Mouse (Mus musculus) embryonic facial prominence, embryonic 14.5 days (tissue): ENCODE measurements around the gene Vamp1. TPM values are rescaled to one million over a fixed set of nuclear protein-coding genes. Genes with fewer than 3 reads are reported as not detected.

ENCODE experiments used
- ATAC-seq: fragments of 200-750 bp; cut with Nextera tagmentation; 2 replicates; pipeline ENCODE4 v1.8.0; 2017; ENCODE audit warnings: low read depth, moderate number of reproducible peaks, moderate TSS enrichment
- DNase-seq: peaks from one replicate; pipeline ENCODE4 v3.0.0-alpha.2; 2015; ENCODE audit warnings: low spot score
- H3K27ac ChIP-seq: fragments of 300-500 bp; sonication (generic); replicated peaks from 2 replicates; pipeline ENCODE4 v1.5.1; 2014; ENCODE audit warnings: low read depth, mild to moderate bottlenecking, low read length, moderate library complexity
- H3K27me3 ChIP-seq: fragments of 300-500 bp; sonication (generic); replicated peaks from 2 replicates; pipeline ENCODE4 v1.6.1; 2014; ENCODE audit warnings: low read length; ENCODE audit not compliant: control insufficient read depth, insufficient read depth
- H3K36me3 ChIP-seq: fragments of 300-500 bp; sonication (generic); 2 replicates; pipeline ENCODE4 v1.6.1; 2014; ENCODE audit warnings: low read length, mixed read lengths; ENCODE audit not compliant: control insufficient read depth, insufficient read depth
- H3K4me1 ChIP-seq: fragments of 300-500 bp; sonication (generic); 2 replicates; pipeline ENCODE4 v1.6.1; 2014; ENCODE audit warnings: antibody characterized with exemption, low read length; ENCODE audit not compliant: control insufficient read depth, insufficient read depth
- H3K4me2 ChIP-seq: fragments of 300-500 bp; sonication (generic); 2 replicates; pipeline ENCODE4 v1.6.1; 2014; ENCODE audit warnings: low read depth, mild to moderate bottlenecking, low read length, moderate library complexity, mixed read lengths
- H3K4me3 ChIP-seq: fragments of 300-500 bp; sonication (generic); 2 replicates; pipeline ENCODE4 v1.5.1; 2014; ENCODE audit warnings: low read depth, mild to moderate bottlenecking, low read length
- H3K9ac ChIP-seq: fragments of 300-500 bp; sonication (generic); 2 replicates; pipeline ENCODE4 v1.6.1; 2014; ENCODE audit warnings: low read depth, mild to moderate bottlenecking, low read length, moderate library complexity, mixed read lengths
- H3K9me3 ChIP-seq: fragments of 300-500 bp; sonication (generic); 2 replicates; pipeline ENCODE4 v1.6.1; 2016; ENCODE audit warnings: low read length; ENCODE audit not compliant: control insufficient read depth
- WGBS: fragments of 180-500 bp; shearing (Covaris S2); extraction: QIAGEN DNeasy Blood & Tissue Kit; methylation state at CpG from one replicate; pipeline ENCODE4 v1.1.7; 2014; 5-methylcytosine and 5-hydroxymethylcytosine counted together
- polyA plus RNA-seq: library from polyadenylated mRNA; unstranded; fragments of >200 nt; fragmentation: Nextera tagmentation; extraction: Ambion mirVana; gene quantifications from 2 replicates; pipeline ENCODE4 v1.2.1, GENCODE M21; 2014

The Vamp1 gene
- polyA plus RNA-seq, 1 experiment from 2014 or later = 2.7 TPM

DNA sequence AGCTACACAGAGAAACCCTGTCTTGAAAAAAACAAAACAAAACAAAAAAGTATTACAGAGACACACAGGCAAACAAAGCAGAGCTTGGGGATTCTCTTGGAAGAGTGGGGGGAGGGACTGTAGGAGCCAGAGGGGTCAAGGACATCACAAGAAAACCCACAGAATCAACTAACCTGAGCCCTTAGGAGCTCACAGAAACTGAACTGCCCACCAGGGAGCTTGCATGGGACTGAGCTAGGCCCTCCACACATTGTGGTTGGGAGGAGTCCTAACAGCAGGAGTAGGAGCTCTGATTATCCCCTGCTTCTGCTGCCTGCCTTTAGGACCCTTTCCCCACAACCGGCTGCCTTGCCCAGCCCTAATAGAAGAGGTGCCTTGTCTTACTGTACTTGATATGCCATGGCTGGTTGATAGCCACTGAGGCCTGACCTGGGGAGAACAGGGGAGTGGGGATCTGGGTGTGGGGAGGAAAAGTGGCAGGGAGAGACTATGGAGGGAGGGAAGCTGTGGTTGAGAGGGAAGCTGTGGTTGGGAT lies 19.7 kb upstream of the Vamp1 start:
- Histone ChIP-seq H3K9ac (no peak overlapping the region), H3K4me2 (no peak overlapping the region), H3K4me1 (peaks cover 9% of the 10 kb centered on the region), H3K4me3 (no peak overlapping the region), H3K9me3 (no peaks in the 10 kb centered on the region), H3K36me3 (peaks cover 22% of the 10 kb centered on the region), H3K27me3 (no peaks in the 10 kb centered on the region), H3K27ac (no peak overlapping the region)
- ATAC-seq (no peak), DNase-seq (no peak)
- 31% methylated on average over 1 of the region's 1 CpGs for WGBS

DNA sequence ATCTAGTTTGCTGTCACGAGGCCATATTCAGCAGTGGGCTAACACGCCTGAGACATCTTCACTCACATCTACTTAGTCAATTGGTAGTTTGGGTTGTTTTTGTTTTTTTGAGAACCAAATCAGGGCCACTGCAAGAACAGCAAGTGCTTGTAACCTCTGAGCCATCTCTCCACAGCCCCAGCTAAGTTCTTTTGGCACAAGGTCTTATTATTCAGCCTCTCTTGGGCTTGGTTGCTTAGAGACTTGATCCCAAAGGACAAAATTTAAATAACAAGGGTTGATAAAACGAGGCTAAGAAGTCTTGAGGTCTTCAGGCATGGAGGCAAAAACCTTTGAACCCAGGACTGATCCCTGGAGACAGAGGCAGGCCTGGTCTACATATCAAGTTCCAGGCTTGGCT lies 19.1 kb upstream of the Vamp1 start:
- Histone ChIP-seq H3K4me3 (no peak overlapping the region), H3K36me3 (peaks cover 22% of the 10 kb centered on the region), H3K9me3 (no peaks in the 10 kb centered on the region), H3K27me3 (no peaks in the 10 kb centered on the region), H3K4me1 (peaks cover 6% of the 10 kb centered on the region), H3K9ac (no peak overlapping the region), H3K4me2 (no peak overlapping the region), H3K27ac (no peak overlapping the region)
- peak; percentile 40 for DNase-seq
- WGBS = 46% methylated on average over 3 of the region's 3 CpGs
- no peak for ATAC-seq

DNA sequence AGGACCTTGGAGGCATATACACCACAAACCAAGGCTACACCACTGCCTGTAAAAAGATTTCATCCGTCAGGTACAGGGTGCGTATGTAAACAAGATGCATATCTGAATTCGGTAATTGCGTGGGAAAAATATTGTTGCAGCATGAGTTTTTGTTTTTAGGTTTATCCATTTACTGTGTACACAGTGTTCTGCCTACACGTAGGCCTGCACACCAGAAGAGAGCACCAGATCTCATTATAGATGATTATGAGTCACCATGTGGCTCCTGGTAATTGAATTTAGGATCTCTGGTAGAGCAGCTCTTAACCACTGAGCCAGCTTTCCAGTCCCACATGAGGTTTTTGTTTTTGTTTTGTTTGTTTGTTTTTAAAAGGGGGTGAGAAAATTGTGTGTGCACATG lies 18.2 kb upstream of the Vamp1 start:
- no peak overlapping the region for H3K9ac ChIP-seq
- no peak overlapping the region for H3K4me2 ChIP-seq
- H3K27me3 ChIP-seq = no peaks in the 10 kb centered on the region
- DNase-seq (no peak), ATAC-seq (no peak)
- no peaks in the 10 kb centered on the region for H3K9me3 ChIP-seq
- H3K4me3 ChIP-seq = no peak overlapping the region
- H3K27ac ChIP-seq = no peak overlapping the region; the same call in 1 of the 2 replicates
- H3K4me1 ChIP-seq = peaks cover 6% of the 10 kb centered on the region
- H3K36me3 ChIP-seq = peaks cover 22% of the 10 kb centered on the region
- 68% methylated on average over 5 of the region's 5 CpGs for WGBS

DNA sequence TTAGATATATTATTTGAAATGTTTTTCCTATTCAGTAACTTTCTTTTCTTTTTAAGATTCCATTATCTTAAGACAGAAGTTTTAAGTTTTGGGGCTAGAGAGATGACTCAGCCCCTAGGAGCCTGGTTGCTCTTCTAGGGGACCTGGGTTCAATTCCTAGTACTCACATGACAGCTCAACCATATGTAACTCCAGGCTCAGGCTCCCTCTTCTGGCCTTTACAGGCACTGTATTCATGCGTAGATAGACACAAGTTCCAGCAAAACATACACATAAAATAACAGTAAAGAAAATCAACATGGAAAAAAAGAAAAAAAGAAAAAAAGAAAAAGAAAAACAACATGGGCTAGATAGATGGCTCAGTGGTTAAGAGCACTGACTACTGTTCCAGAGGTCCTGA lies 4.9 kb upstream of the Vamp1 start:
- Histone ChIP-seq H3K4me2 (no peak overlapping the region), H3K27me3 (peaks cover 14% of the 10 kb centered on the region; the same call in 1 of the 2 replicates), H3K9me3 (no peaks in the 10 kb centered on the region), H3K36me3 (no peaks in the 10 kb centered on the region), H3K4me3 (no peak overlapping the region), H3K9ac (no peak overlapping the region), H3K4me1 (no peaks in the 10 kb centered on the region), H3K27ac (no peak overlapping the region)
- 89% methylated on average over 1 of the region's 1 CpGs for WGBS
- ATAC-seq = no peak
- DNase-seq = no peak

DNA sequence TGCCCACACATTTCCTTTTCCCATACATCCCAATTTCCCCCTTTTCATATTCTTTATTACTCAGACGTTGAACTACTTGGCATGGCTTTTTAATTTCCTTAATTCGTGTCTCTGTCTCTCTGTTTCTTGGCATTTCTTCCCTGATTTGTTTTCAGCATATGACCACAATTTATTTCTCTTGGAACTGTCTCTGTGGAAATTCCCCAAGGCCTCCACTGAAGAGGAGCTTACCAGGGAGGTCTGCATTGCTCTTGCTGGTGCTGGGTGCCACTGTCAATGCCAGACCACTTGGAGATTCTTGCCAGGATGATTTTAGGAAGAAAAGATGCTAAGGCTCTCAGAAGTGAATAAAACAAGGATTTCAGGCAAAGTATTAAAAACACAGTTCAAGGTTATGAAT lies 2.7 kb upstream of the Vamp1 start:
- DNase-seq (no peak), ATAC-seq (no peak)
- Histone ChIP-seq H3K4me1 (no peaks in the 10 kb centered on the region), H3K27ac (no peak overlapping the region), H3K4me2 (no peak overlapping the region), H3K9ac (no peak overlapping the region), H3K4me3 (no peak overlapping the region), H3K27me3 (peaks cover 20% of the 10 kb centered on the region; the same call in 1 of the 2 replicates), H3K9me3 (no peaks in the 10 kb centered on the region), H3K36me3 (no peaks in the 10 kb centered on the region)
- 33% methylated on average over 2 of the region's 2 CpGs for WGBS

DNA sequence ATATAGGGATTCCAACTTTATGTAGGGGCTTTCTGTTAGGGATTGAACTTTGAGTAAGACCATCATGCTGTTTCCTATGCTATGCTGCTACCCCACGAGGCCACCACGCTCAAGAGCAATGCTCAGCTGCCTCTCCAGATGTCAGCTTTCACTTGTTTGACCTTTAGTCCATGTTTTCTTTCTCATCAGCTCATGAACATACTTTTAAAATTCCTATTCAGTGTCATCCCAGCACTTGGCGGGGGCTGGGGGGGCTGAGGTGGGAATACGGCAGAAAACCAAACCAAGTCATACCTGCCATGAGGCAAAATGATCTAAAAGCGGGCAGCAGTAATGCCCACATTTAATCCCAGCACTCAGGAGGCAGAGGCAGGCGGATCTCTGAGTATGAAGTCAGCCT lies 2.2 kb upstream of the Vamp1 start:
- no peak for DNase-seq
- no peaks in the 10 kb centered on the region for H3K4me1 ChIP-seq
- WGBS = 69% methylated on average over 6 of the region's 6 CpGs
- H3K27ac ChIP-seq = no peak overlapping the region
- no peak for ATAC-seq
- H3K9ac ChIP-seq = no peak overlapping the region
- no peaks in the 10 kb centered on the region for H3K9me3 ChIP-seq
- peaks cover 20% of the 10 kb centered on the region; the same call in 1 of the 2 replicates for H3K27me3 ChIP-seq
- no peaks in the 10 kb centered on the region for H3K36me3 ChIP-seq
- H3K4me3 ChIP-seq = no peak overlapping the region
- no peak overlapping the region for H3K4me2 ChIP-seq

DNA sequence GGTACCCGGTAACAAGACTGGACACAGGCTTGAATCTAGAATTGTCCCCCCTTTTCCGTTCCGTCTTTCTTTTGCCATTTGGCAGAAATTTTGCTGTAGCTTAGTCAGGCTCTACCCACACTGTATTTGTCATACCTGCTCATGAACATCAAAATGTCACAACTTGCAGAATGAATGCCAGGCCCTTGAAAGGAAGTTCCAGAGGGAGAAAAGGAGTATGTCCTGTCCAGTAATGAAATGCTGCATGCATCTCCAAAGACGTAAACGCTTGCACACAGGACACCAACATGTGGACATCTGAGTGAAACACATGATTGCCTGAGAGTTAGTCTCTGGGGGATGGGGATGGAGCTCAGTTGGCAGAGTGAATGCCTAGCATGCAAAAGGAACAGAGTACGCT lies 1.6 kb upstream of the Vamp1 start:
- WGBS = 75% methylated on average over 6 of the region's 6 CpGs
- H3K9me3 ChIP-seq = no peaks in the 10 kb centered on the region
- ATAC-seq = no peak
- H3K9ac ChIP-seq = no peak overlapping the region
- H3K4me3 ChIP-seq = no peak overlapping the region
- H3K27me3 ChIP-seq = peaks cover 20% of the 10 kb centered on the region; the same call in 1 of the 2 replicates
- no peaks in the 10 kb centered on the region for H3K4me1 ChIP-seq
- no peak overlapping the region for H3K4me2 ChIP-seq
- H3K36me3 ChIP-seq = no peaks in the 10 kb centered on the region
- no peak for DNase-seq
- H3K27ac ChIP-seq = no peak overlapping the region

DNA sequence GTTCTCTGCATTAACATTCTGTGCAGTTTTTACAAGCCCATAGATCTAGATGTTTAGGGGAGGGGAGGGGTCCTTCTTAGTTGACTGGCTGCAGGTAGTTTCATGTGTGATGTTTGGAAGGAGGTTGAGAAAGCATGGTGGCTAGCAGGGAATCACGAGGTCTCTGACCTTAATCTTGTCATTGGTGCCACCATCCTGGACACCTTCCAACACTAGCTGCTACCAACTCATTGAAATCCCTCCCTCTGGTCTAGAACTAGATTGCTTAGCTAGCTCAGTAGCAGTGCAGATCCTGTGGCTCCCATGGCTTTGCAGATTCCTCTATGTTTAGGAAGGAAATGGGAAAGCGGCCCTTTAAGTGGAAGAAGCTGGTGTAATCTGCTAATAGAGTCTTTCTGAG lies 1.5 kb downstream of the Vamp1 start:
- ATAC-seq (no peak), DNase-seq (no peak)
- Histone ChIP-seq H3K27ac (no peak overlapping the region), H3K9ac (no peak overlapping the region), H3K27me3 (peaks cover 20% of the 10 kb centered on the region; the same call in 1 of the 2 replicates), H3K36me3 (no peaks in the 10 kb centered on the region), H3K4me1 (no peaks in the 10 kb centered on the region), H3K4me2 (no peak overlapping the region), H3K4me3 (no peak overlapping the region), H3K9me3 (no peaks in the 10 kb centered on the region)
- WGBS = 82% methylated on average over 2 of the region's 2 CpGs

DNA sequence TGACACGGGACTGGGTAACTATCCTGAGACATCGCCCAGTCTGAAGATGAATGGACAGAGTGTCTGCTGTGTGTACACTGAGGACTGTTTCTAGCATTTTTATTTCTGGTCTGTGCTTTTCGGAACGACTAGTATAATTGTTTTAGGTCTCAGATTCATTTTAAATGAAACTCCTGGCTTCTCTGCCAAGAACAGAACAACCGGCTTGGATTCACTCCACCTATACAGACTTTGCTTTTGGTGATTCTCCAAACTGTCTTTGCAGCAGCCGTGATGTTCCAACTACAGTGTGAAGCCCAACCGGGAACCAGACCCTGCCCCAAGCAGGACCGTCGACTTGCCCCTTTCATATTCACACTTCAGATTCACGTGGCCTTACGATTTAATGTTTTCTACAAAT lies 2.5 kb downstream of the Vamp1 start:
- ATAC-seq (no peak), DNase-seq (no peak)
- Histone ChIP-seq H3K4me1 (no peaks in the 10 kb centered on the region), H3K9me3 (no peaks in the 10 kb centered on the region), H3K36me3 (no peaks in the 10 kb centered on the region), H3K4me2 (no peak overlapping the region), H3K9ac (no peak overlapping the region), H3K27ac (no peak overlapping the region), H3K4me3 (no peak overlapping the region), H3K27me3 (peaks cover 20% of the 10 kb centered on the region; the same call in 1 of the 2 replicates)
- WGBS = 87% methylated on average over 11 of the region's 11 CpGs
